Mouse (Mus musculus) embryonic facial prominence, embryonic 14.5 days (tissue): ENCODE measurements around the gene Thbd. TPM values are rescaled to one million over a fixed set of nuclear protein-coding genes. Genes with fewer than 3 reads are reported as not detected.
A peak's percentile ranks its signal among the peaks of the same experiment; 100 is the strongest.

ENCODE experiments used
- ATAC-seq: fragments of 200-750 bp; cut with Nextera tagmentation; 2 replicates; pipeline ENCODE4 v1.8.0; 2017; ENCODE audit warnings: low read depth, moderate number of reproducible peaks, moderate TSS enrichment
- DNase-seq: peaks from one replicate; pipeline ENCODE4 v3.0.0-alpha.2; 2015; ENCODE audit warnings: low spot score
- H3K27ac ChIP-seq: fragments of 300-500 bp; sonication (generic); replicated peaks from 2 replicates; pipeline ENCODE4 v1.5.1; 2014; ENCODE audit warnings: low read depth, mild to moderate bottlenecking, low read length, moderate library complexity
- H3K27me3 ChIP-seq: fragments of 300-500 bp; sonication (generic); replicated peaks from 2 replicates; pipeline ENCODE4 v1.6.1; 2014; ENCODE audit warnings: low read length; ENCODE audit not compliant: control insufficient read depth, insufficient read depth
- H3K36me3 ChIP-seq: fragments of 300-500 bp; sonication (generic); 2 replicates; pipeline ENCODE4 v1.6.1; 2014; ENCODE audit warnings: low read length, mixed read lengths; ENCODE audit not compliant: control insufficient read depth, insufficient read depth
- H3K4me1 ChIP-seq: fragments of 300-500 bp; sonication (generic); 2 replicates; pipeline ENCODE4 v1.6.1; 2014; ENCODE audit warnings: antibody characterized with exemption, low read length; ENCODE audit not compliant: control insufficient read depth, insufficient read depth
- H3K4me2 ChIP-seq: fragments of 300-500 bp; sonication (generic); 2 replicates; pipeline ENCODE4 v1.6.1; 2014; ENCODE audit warnings: low read depth, mild to moderate bottlenecking, low read length, moderate library complexity, mixed read lengths
- H3K4me3 ChIP-seq: fragments of 300-500 bp; sonication (generic); 2 replicates; pipeline ENCODE4 v1.5.1; 2014; ENCODE audit warnings: low read depth, mild to moderate bottlenecking, low read length
- H3K9ac ChIP-seq: fragments of 300-500 bp; sonication (generic); 2 replicates; pipeline ENCODE4 v1.6.1; 2014; ENCODE audit warnings: low read depth, mild to moderate bottlenecking, low read length, moderate library complexity, mixed read lengths
- H3K9me3 ChIP-seq: fragments of 300-500 bp; sonication (generic); 2 replicates; pipeline ENCODE4 v1.6.1; 2016; ENCODE audit warnings: low read length; ENCODE audit not compliant: control insufficient read depth
- WGBS: fragments of 180-500 bp; shearing (Covaris S2); extraction: QIAGEN DNeasy Blood & Tissue Kit; methylation state at CpG from one replicate; pipeline ENCODE4 v1.1.7; 2014; 5-methylcytosine and 5-hydroxymethylcytosine counted together
- polyA plus RNA-seq: library from polyadenylated mRNA; unstranded; fragments of >200 nt; fragmentation: Nextera tagmentation; extraction: Ambion mirVana; gene quantifications from 2 replicates; pipeline ENCODE4 v1.2.1, GENCODE M21; 2014

Gene Thbd
- polyA plus RNA-seq, 1 experiment from 2014 or later, result 31.4 TPM

- Histone ChIP-seq H3K9ac (no peak overlapping the region), H3K27ac (no peak overlapping the region), H3K4me1 (0 out of 2 replicates have a peak, but pooled peaks cover 7% of the 10 kb centered on the region), H3K9me3 (no peaks in the 10 kb centered on the region), H3K36me3 (no peaks in the 10 kb centered on the region), H3K27me3 (no peaks in the 10 kb centered on the region), H3K4me2 (no peak overlapping the region), H3K4me3 (no peak overlapping the region)
- DNase-seq (peak; percentile 37), ATAC-seq (no peak)
- 40% methylated on average over 3 of the region's 3 CpGs for WGBS
Measured at GRCm38 (mm10) chr2:148386476-148386875, 21.5 kb downstream of the Thbd start.

- WGBS, result 93% methylated on average over 2 of the region's 2 CpGs
- no peak for ATAC-seq
Measured at GRCm38 (mm10) chr2:148381076-148381475, 26.9 kb downstream of the Thbd start.

GRCm38 (mm10) chr2:148379899-148380413, 28.0 kb downstream of the Thbd start:
- H3K4me1 ChIP-seq, result no peaks in the 10 kb centered on the region
- H3K9ac ChIP-seq, result no peak overlapping the region
- H3K36me3 ChIP-seq, result no peaks in the 10 kb centered on the region
- 100% methylated on average over 1 of the region's 1 CpGs for WGBS
- H3K4me3 ChIP-seq, result no peak overlapping the region
- ATAC-seq (no peak), DNase-seq (no peak)
- H3K27ac ChIP-seq, result no peak overlapping the region
- H3K9me3 ChIP-seq, result no peaks in the 10 kb centered on the region
- no peak overlapping the region for H3K4me2 ChIP-seq
- H3K27me3 ChIP-seq, result no peaks in the 10 kb centered on the region

More at GRCm38 (mm10) chr2:148381076-148381475, 26.9 kb downstream of the Thbd start:
- DNase-seq, result no peak
- Histone ChIP-seq H3K4me1 (no peaks in the 10 kb centered on the region), H3K36me3 (no peaks in the 10 kb centered on the region), H3K9ac (no peak overlapping the region), H3K27me3 (no peaks in the 10 kb centered on the region), H3K4me3 (no peak overlapping the region), H3K4me2 (no peak overlapping the region), H3K27ac (no peak overlapping the region), H3K9me3 (no peaks in the 10 kb centered on the region)

- no peak overlapping the region for H3K9ac ChIP-seq
- H3K4me2 ChIP-seq, result no peak overlapping the region
- H3K4me1 ChIP-seq, result no peaks in the 10 kb centered on the region
- no peak overlapping the region for H3K27ac ChIP-seq
- DNase-seq, result no peak
- no peaks in the 10 kb centered on the region for H3K9me3 ChIP-seq
- no peak for ATAC-seq
- WGBS, result 65% methylated on average over 1 of the region's 1 CpGs
- H3K27me3 ChIP-seq, result no peaks in the 10 kb centered on the region
- H3K4me3 ChIP-seq, result no peak overlapping the region
- no peaks in the 10 kb centered on the region for H3K36me3 ChIP-seq
Measured at GRCm38 (mm10) chr2:148378817-148379342, 29.1 kb downstream of the Thbd start.

GRCm38 (mm10) chr2:148375326-148376150, 32.5 kb downstream of the Thbd start:
- Histone ChIP-seq H3K9ac (no peak overlapping the region), H3K27ac (no peak overlapping the region), H3K4me3 (no peak overlapping the region), H3K36me3 (no peaks in the 10 kb centered on the region), H3K4me2 (no peak overlapping the region), H3K27me3 (no peaks in the 10 kb centered on the region), H3K9me3 (no peaks in the 10 kb centered on the region), H3K4me1 (no peaks in the 10 kb centered on the region)
- ATAC-seq (no peak), DNase-seq (no peak)
- 65% methylated on average over 10 of the region's 10 CpGs for WGBS

GRCm38 (mm10) chr2:148373602-148374071, 34.4 kb downstream of the Thbd start:
- Histone ChIP-seq H3K4me1 (no peaks in the 10 kb centered on the region), H3K27ac (no peak overlapping the region), H3K27me3 (no peaks in the 10 kb centered on the region), H3K36me3 (no peaks in the 10 kb centered on the region), H3K9me3 (no peaks in the 10 kb centered on the region), H3K4me2 (no peak overlapping the region), H3K9ac (no peak overlapping the region), H3K4me3 (no peak overlapping the region)
- DNase-seq, result no peak
- 58% methylated on average over 2 of the region's 2 CpGs for WGBS
- no peak for ATAC-seq

GRCm38 (mm10) chr2:148371743-148372630, 36.0 kb downstream of the Thbd start:
- Histone ChIP-seq H3K36me3 (no peaks in the 10 kb centered on the region), H3K9ac (no peak overlapping the region), H3K4me2 (no peak overlapping the region), H3K27me3 (no peaks in the 10 kb centered on the region), H3K27ac (no peak overlapping the region), H3K4me3 (no peak overlapping the region), H3K9me3 (no peaks in the 10 kb centered on the region), H3K4me1 (no peaks in the 10 kb centered on the region)
- 70% methylated on average over 4 of the region's 4 CpGs for WGBS
- ATAC-seq (no peak), DNase-seq (no peak)

- no peak overlapping the region for H3K9ac ChIP-seq
- no peak overlapping the region for H3K4me2 ChIP-seq
- no peaks in the 10 kb centered on the region for H3K27me3 ChIP-seq
- no peak overlapping the region for H3K27ac ChIP-seq
- no peaks in the 10 kb centered on the region for H3K9me3 ChIP-seq
- H3K36me3 ChIP-seq, result no peaks in the 10 kb centered on the region
- peak; percentile 59 for DNase-seq
- ATAC-seq, result no peak
- H3K4me3 ChIP-seq, result no peak overlapping the region
- 15% methylated on average over 1 of the region's 1 CpGs for WGBS
- H3K4me1 ChIP-seq, result no peaks in the 10 kb centered on the region
Measured at GRCm38 (mm10) chr2:148365227-148365626, 42.8 kb downstream of the Thbd start.
